Mouse (Mus musculus) cortical plate, adult 2 months (tissue): ENCODE results near the gene Kcne3.

Source experiments
- CTCF ChIP-seq: fragments of 200-500 bp; IDR thresholded peaks from 2 replicates; pipeline ENCODE4 v1.5.1; 2011; ENCODE audit warnings: mild to moderate bottlenecking, control low read depth, low read length; ENCODE audit not compliant: insufficient read depth; ENCODE audit errors: extremely low read depth
- POLR2A ChIP-seq: fragments of 200-500 bp; IDR thresholded peaks from 2 replicates; pipeline ENCODE4 v1.6.1; 2011; ENCODE audit warnings: mild to moderate bottlenecking, low read length, control low read depth; ENCODE audit not compliant: insufficient read depth; ENCODE audit errors: extremely low read depth

DNA sequence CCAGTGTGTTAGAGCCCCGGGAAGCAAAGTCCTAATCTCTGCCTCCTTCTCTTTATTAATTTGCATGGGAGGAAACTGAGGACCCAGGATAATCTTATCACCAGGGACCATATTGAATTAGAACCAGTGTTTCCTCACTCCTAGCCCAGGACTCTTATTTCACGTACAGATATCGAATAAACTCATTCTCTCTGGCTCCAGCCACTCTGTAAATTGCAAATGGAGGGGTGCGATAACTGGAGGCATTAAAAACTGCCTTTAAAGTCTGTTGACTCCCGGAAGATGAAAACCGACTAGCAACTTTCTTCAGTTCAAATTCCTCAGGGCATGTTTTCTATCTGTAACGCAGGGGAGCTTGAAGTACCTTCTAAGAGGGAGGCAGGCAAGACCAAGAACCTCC lies 3.1 kb downstream of the Kcne3 start:
- TF ChIP-seq CTCF (no peak), POLR2A (no peak)
